Mouse (Mus musculus) cerebellum, adult (tissue): ENCODE results near the gene Map3k21.
A peak's percentile ranks its signal among the peaks of the same experiment; 100 is the strongest.

Experiments used
- ATAC-seq: cut with Nextera tagmentation; 2 replicates; pipeline ENCODE4 v1.9.2; 2017; ENCODE audit warnings: mild to moderate bottlenecking, moderate library complexity, mixed read lengths; ENCODE audit not compliant: insufficient number of reproducible peaks, low FRiP score, low TSS enrichment

Gene Map3k21

GRCm38 (mm10) chr8:125960037-125960436, 49.8 kb downstream of the Map3k21 start:
- peak; percentile 62; the same call in 1 of the 2 replicates for ATAC-seq

- no peak for ATAC-seq
These were observed 51.5 kb downstream of the Map3k21 start for GRCm38 (mm10) chr8:125961790-125962189.

- no peak for ATAC-seq
These were observed 53.6 kb downstream of the Map3k21 start for GRCm38 (mm10) chr8:125963807-125964211.

DNA sequence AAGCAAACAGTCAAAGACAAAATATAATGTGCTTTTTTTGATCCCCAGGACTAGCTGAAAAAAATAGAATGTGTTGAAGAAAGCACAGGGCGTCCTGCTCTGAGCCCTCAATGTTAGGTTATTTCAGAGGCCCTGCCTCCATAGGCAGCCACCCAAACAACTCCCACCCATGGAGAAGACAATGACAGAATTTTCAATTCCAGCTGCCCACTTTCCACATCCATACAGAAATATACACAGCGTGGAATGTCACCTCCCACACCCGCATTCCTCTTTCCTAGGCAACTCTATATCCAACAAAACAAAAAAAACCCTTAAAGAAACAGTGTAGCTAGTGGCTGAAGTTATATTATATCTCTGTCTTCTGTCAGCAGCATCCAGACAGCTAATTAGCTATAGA, 61.1 kb downstream of the Map3k21 start:
- no peak for ATAC-seq

GRCm38 (mm10) chr8:125975981-125976380, 65.7 kb downstream of the Map3k21 start:
- ATAC-seq, result no peak

- ATAC-seq, result peak; percentile 45; the same call in 1 of the 2 replicates
These were observed 70.6 kb downstream of the Map3k21 start for GRCm38 (mm10) chr8:125980826-125981225.

DNA sequence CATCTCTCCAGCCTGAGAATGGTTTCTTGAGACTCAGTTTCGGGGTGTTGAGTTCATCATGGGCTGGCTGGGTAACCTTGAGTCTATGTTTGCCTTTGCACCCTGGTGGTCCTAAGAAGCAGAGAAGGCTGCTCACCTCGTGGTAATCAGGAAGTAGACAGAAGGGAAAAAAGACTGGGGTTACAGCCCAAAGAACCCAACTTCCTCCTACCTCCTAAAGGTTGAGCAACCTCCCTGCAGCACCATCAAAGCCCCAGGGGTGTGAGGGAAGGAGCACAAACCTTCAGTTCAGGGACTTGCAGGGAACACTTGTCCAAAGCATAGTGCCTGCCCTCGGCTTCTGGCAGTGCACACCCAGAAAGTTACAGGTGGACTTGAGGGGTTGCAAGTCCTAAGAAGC, 73.3 kb downstream of the Map3k21 start:
- no peak for ATAC-seq

DNA sequence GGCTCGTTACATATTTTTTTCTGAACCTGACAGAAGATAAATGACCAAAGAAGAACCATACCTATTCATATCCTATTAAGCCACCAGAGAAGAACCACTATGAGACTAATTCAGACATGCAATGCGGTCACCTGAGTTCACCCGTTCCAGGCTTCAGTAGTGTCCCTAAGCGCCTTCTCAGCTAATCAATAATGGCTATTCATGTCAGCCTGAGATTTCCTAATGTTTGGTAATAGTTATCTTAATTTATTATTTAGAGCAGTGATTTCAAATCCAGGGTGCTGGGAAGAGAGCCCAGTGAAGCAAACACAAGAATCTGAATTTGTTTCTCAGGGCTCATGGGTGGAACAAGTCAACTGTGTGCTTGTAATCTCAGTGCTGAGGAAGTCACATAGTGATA, 73.9 kb downstream of the Map3k21 start:
- no peak for ATAC-seq

- no peak for ATAC-seq
These were observed 75.1 kb downstream of the Map3k21 start for GRCm38 (mm10) chr8:125985364-125985763.

- no peak for ATAC-seq
These were observed 76.8 kb downstream of the Map3k21 start for GRCm38 (mm10) chr8:125986999-125987589.

- no peak for ATAC-seq
These were observed 77.7 kb downstream of the Map3k21 start for GRCm38 (mm10) chr8:125987996-125988395.

DNA sequence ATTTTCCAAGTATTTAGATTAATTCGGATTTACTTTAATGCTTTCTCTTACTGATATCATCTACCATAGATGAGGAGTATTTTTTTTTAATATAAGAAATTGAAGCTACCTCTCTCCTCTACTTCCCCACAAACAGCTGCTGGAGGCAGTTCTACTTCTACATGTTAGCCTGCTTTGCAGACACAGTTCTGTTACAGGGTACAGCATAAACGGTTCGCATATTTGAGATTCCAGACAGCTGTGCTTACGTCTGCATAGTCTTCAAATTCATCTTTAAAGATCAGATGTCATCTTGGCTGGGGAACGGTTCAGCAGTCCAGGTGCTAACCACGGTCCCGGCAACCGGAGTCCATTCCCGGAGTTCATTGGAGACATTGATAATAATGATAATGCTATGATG, 83.4 kb downstream of the Map3k21 start:
- ATAC-seq, result no peak

DNA sequence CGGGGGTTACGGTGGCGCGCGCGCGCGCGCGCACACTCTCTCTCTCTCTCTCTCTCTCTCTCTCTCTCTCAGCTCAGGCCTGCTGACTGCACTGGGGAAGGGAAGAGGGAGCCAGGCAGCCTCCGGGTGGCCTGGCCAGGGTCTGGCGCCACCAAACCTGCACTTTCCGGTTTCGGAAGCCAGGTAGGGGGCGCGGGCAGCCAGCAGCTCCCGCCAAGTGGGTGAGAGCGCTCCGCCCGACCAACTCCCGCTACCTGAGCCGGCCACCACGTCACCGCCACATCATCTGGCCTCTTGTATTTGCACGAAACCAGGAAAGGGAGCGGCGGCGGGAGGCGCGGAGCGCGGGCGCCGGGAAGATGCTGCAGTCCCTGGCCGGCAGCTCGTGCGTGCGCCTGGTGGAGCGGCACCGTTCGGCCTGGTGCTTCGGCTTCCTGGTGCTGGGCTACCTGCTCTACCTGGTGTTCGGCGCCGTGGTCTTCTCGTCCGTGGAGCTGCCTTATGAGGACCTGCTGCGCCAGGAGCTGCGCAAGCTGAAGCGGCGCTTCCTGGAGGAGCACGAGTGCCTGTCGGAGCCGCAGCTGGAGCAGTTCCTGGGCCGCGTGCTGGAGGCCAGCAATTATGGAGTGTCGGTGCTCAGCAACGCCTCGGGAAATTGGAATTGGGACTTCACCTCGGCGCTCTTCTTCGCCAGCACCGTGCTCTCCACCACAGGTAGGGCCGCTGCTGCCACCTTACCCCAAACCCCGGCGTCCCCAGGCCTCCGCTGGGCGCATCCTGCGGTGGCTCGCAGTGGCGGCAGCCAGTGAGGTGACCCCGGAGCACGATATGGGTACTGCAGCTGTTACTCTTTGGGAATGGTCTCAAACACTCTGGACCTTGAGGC, 85.1 kb downstream of the Map3k21 start, which contains the start of gene Kcnk1:
TSS of gene Kcnk1 (plus strand) at position 70 of the 886 bp plus-strand sequence.
- peak; percentile 80 for ATAC-seq

GRCm38 (mm10) chr8:125996031-125996839, 86.0 kb downstream of the Map3k21 start:
- ATAC-seq, result 0 out of 2 replicates have a peak, but pooled peaks have one; percentile 16

DNA sequence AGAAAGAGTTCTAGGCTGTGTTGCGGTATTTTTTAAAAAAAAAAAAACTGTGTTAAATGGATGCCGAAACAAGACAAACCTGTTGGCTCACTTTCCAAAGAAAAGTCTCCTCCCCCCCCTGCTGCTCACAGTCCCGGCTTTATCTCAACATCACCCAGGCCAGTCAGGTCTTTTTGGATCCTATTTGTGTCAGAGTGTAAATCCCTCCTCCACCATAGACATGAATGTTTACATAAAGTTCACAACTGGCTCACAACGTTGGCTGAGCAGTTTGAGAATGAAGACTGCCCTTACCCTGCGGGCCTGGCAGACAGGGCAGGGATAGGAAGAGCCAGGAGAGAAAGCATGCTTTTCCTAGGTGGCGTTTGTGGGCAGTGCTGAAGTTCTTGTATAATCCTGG, 86.7 kb downstream of the Map3k21 start:
- no peak for ATAC-seq
